Mouse (Mus musculus) kidney, embryonic 16.5 days (tissue): ENCODE data around the gene Gnl1. TPM values are rescaled to one million over a fixed set of nuclear protein-coding genes. Genes with fewer than 3 reads are reported as not detected.
"Not testable (repeated sequence)": the region's sequence is repeated elsewhere in the genome, so short reads cannot be mapped to it uniquely, and the experiment has no call there.

Experiments
- ATAC-seq: fragments of 200-750 bp; cut with Nextera tagmentation; 2 replicates; pipeline ENCODE4 v1.8.0; 2017; ENCODE audit warnings: moderate TSS enrichment; ENCODE audit not compliant: low FRiP score, low TSS enrichment
- H3K27ac ChIP-seq: fragments of 300-500 bp; sonication (generic); 2 replicates; pipeline ENCODE4 v1.5.1; 2014; ENCODE audit warnings: low read length
- H3K27me3 ChIP-seq: fragments of 300-500 bp; sonication (generic); 2 replicates; pipeline ENCODE4 v1.6.1; 2014; ENCODE audit warnings: low read length, control low read depth, mixed read lengths; ENCODE audit not compliant: insufficient read depth
- H3K36me3 ChIP-seq: fragments of 300-500 bp; sonication (generic); 2 replicates; pipeline ENCODE4 v1.6.1; 2014; ENCODE audit warnings: low read length, control low read depth, mixed read lengths; ENCODE audit not compliant: insufficient read depth
- H3K4me1 ChIP-seq: fragments of 300-500 bp; sonication (generic); 2 replicates; pipeline ENCODE4 v1.6.1; 2014; ENCODE audit warnings: low read length, control low read depth, mixed read lengths; ENCODE audit not compliant: insufficient read depth
- H3K4me2 ChIP-seq: fragments of 300-500 bp; sonication (generic); replicated peaks from 2 replicates; pipeline ENCODE4 v1.6.1; 2014; ENCODE audit warnings: low read depth, low read length
- H3K4me3 ChIP-seq: fragments of 300-500 bp; sonication (generic); 2 replicates; pipeline ENCODE4 v1.5.1; 2014; ENCODE audit warnings: mild to moderate bottlenecking, low read length
- H3K9ac ChIP-seq: fragments of 300-500 bp; sonication (generic); replicated peaks from 2 replicates; pipeline ENCODE4 v1.6.1; 2014; ENCODE audit warnings: low read length
- H3K9me3 ChIP-seq: fragments of 300-500 bp; sonication (generic); 2 replicates; pipeline ENCODE4 v1.6.1; 2016; ENCODE audit warnings: low read length, control low read depth
- WGBS: fragments of 180-500 bp; shearing (Covaris S2); extraction: QIAGEN DNeasy Blood & Tissue Kit; methylation state at CpG from one replicate; pipeline ENCODE4 v1.1.7; 2014; 5-methylcytosine and 5-hydroxymethylcytosine counted together
- polyA plus RNA-seq: library from polyadenylated mRNA; unstranded; fragments of >200 nt; fragmentation: Nextera tagmentation; extraction: Ambion mirVana; gene quantifications from 2 replicates; pipeline ENCODE4 v1.2.1, GENCODE M21; 2015

Gene Gnl1
- polyA plus RNA-seq, 1 experiment from 2014 or later, result 57.8 TPM

DNA sequence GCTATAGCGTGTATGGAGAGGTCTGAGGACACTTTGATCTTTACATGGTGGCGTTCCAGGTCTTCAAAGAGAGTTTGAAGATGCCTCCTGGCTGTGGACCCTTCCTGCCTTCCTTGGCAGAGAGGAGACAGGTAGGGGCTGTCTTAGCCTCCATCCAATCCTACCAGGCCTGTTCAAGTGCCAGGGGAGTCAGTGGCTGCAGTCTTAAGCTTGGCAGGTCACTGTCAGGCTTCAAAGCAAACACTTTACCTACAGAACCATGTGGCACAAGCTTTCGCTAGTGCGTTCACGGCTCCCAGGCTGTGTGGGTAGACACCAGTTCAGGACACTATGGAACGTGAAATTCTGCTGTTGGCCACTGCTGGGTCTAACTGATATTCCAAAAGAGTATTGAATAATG is 43.3 kb downstream of the Gnl1 start:
- peaks cover 14% of the 10 kb centered on the region for H3K4me1 ChIP-seq
- H3K9ac ChIP-seq, result no peak overlapping the region
- H3K4me3 ChIP-seq, result no peak overlapping the region
- no peak overlapping the region for H3K27ac ChIP-seq
- no peaks in the 10 kb centered on the region for H3K36me3 ChIP-seq
- no peak overlapping the region for H3K4me2 ChIP-seq
- H3K9me3 ChIP-seq, result no peaks in the 10 kb centered on the region
- H3K27me3 ChIP-seq, result no peaks in the 10 kb centered on the region
- WGBS, result 86% methylated on average over 6 of the region's 6 CpGs
- no peak for ATAC-seq

DNA sequence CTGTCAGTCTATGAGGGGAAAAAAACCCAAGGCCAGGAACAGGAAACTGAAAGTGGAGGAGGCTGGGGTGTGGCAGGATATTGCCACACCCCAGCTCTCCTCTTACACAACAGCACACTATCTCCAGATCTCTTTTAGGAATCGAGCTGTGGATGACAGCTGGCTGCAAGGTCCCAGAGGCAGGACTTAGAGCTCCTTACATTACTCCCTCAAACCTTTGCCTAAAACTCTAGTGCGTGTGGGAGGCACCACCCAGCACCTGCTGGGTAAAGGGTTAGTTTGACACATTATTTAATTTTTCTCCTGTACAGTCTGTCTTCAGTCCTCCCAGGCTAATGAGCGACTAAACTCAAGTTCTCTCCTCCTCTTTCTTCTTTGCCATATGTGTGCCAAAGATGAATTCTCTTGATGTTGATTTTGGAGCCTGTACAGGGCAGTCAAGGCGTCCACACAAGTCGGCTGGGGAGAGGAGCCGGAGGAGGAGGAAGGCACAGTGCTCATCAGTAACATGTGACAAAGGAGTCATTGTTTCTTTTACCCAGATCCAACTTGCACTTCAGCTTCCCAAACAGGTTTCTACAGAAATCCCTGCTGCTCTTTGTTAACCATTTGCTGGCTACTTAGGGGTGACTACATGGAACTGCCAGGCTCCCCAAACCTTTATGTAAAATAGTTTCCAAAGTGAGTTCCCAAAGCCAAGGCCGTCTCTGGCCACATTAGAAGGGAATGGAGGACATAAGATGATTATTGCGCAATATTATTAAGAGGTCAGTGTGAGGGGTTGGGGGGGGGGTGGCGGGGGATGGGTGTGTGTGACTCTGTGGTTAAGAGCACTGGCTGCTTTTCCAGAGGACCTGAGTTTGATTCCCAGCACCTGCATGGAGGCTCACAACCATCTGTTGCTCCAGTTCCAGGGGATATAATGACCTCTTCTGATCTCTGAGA is 44.3 kb downstream of the Gnl1 start:
- H3K4me1 ChIP-seq, result peaks cover 14% of the 10 kb centered on the region
- H3K27ac ChIP-seq, result no peak overlapping the region
- no peaks in the 10 kb centered on the region for H3K9me3 ChIP-seq
- no peak overlapping the region for H3K4me3 ChIP-seq
- no peak overlapping the region for H3K4me2 ChIP-seq
- peak; percentile 52; the same call in 1 of the 2 replicates for ATAC-seq
- H3K9ac ChIP-seq, result no peak overlapping the region
- 42% methylated on average over 9 of the region's 9 CpGs for WGBS
- no peaks in the 10 kb centered on the region for H3K27me3 ChIP-seq
- H3K36me3 ChIP-seq, result no peaks in the 10 kb centered on the region

DNA sequence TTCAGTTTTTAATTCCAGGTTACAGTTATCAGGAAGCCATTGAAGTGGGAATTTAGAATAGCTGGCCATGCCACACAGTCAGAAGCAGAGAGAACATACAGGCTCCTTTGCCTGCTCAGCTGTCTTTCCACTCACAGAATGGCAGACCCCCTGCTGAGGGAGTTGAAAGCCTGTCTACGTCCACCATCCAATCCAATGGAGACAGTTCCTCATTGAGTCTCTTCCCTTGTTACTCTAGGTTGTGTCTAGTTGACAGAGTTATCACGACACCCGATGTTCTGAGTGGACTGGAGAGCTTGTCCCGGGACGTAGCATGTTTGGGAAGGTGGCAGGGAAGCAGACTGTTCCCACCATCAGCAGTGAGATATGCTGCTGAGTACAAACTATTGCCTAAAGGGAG is 45.5 kb downstream of the Gnl1 start:
- Histone ChIP-seq H3K4me2 (no peak overlapping the region), H3K9ac (no peak overlapping the region), H3K36me3 (no peaks in the 10 kb centered on the region), H3K4me3 (no peak overlapping the region), H3K27ac (no peak overlapping the region), H3K4me1 (peaks cover 14% of the 10 kb centered on the region), H3K9me3 (no peaks in the 10 kb centered on the region), H3K27me3 (no peaks in the 10 kb centered on the region)
- 82% methylated on average over 5 of the region's 5 CpGs for WGBS
- no peak for ATAC-seq

GRCm38 (mm10) chr17:36025901-36026300 is 46.2 kb downstream of the Gnl1 start:
- peaks cover 14% of the 10 kb centered on the region for H3K4me1 ChIP-seq
- no peaks in the 10 kb centered on the region for H3K9me3 ChIP-seq
- 71% methylated on average over 4 of the region's 4 CpGs for WGBS
- H3K9ac ChIP-seq, result no peak overlapping the region
- H3K4me3 ChIP-seq, result no peak overlapping the region
- no peak overlapping the region for H3K27ac ChIP-seq
- no peaks in the 10 kb centered on the region for H3K36me3 ChIP-seq
- H3K4me2 ChIP-seq, result no peak overlapping the region
- ATAC-seq, result no peak
- H3K27me3 ChIP-seq, result no peaks in the 10 kb centered on the region

- 90% methylated on average over 4 of the region's 4 CpGs for WGBS
Observed at GRCm38 (mm10) chr17:36027663-36028062, 48.0 kb downstream of the Gnl1 start.

GRCm38 (mm10) chr17:36028879-36029619 is 49.4 kb downstream of the Gnl1 start:
- Histone ChIP-seq H3K36me3 (no peaks in the 10 kb centered on the region), H3K27me3 (no peaks in the 10 kb centered on the region), H3K9me3 (no peaks in the 10 kb centered on the region), H3K4me2 (no peak overlapping the region), H3K4me3 (no peak overlapping the region), H3K9ac (no peak overlapping the region), H3K4me1 (peaks cover 3% of the 10 kb centered on the region), H3K27ac (no peak overlapping the region)
- 77% methylated on average over 7 of the region's 7 CpGs for WGBS
- ATAC-seq, result no peak

More at GRCm38 (mm10) chr17:36027663-36028062, 48.0 kb downstream of the Gnl1 start:
- Histone ChIP-seq H3K36me3 (no peaks in the 10 kb centered on the region), H3K4me2 (no peak overlapping the region), H3K9me3 (no peaks in the 10 kb centered on the region), H3K9ac (no peak overlapping the region), H3K4me3 (no peak overlapping the region), H3K27me3 (no peaks in the 10 kb centered on the region), H3K4me1 (peaks cover 14% of the 10 kb centered on the region), H3K27ac (no peak overlapping the region)
- no peak for ATAC-seq

DNA sequence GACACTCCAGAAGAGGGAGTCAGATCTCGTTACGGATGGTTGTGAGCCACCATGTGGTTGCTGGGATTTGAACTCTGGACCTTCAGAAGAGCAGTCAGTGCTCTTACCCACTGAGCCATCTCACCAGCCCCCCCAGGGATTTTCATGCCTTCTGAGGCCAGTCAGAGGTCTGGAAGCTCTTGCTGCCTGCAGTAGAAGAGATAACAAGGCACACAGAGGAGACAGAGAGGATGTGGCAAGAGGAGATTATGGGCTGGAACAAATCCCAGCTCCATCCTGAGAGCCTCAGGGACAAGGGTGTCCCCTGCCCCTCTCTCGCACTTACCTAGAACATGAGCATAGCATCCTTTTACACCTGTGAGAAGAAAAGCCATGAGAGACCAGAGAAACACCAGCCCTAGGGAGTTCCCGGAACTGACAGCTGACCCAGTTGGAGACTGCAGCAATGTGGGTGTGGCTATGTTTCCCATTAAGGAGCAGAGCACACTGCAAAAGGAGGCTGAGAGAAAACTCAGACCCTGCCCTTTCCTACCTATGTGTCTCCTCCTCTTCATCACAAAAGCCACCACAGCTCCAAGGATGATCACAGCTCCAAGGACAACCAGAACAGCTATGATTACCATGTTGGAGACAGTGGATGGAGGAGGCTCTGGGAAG is 50.5 kb downstream of the Gnl1 start:
- WGBS, result 71% methylated on average over 2 of the region's 4 CpGs
- not testable (repeated sequence) for H3K4me2 ChIP-seq, H3K9ac ChIP-seq, H3K36me3 ChIP-seq, H3K4me1 ChIP-seq, H3K27me3 ChIP-seq, H3K9me3 ChIP-seq, H3K27ac ChIP-seq, ATAC-seq, H3K4me3 ChIP-seq

- 45% methylated on average over 8 of the region's 8 CpGs for WGBS
- not testable (repeated sequence) for H3K4me1 ChIP-seq
- ATAC-seq, result peak; percentile 18; the same call in 1 of the 2 replicates
Observed at GRCm38 (mm10) chr17:36030703-36031582, 51.3 kb downstream of the Gnl1 start.

More at GRCm38 (mm10) chr17:36030703-36031582, 51.3 kb downstream of the Gnl1 start:
- H3K27ac ChIP-seq, H3K27me3 ChIP-seq, H3K4me3 ChIP-seq, H3K9ac ChIP-seq, H3K36me3 ChIP-seq, H3K9me3 ChIP-seq: not testable (repeated sequence)
- H3K4me2 ChIP-seq, result peak overlapping the region; percentile 87
